8 mouse cellular contexts compared by ENCODE assay signal in the genomic region with DNA sequence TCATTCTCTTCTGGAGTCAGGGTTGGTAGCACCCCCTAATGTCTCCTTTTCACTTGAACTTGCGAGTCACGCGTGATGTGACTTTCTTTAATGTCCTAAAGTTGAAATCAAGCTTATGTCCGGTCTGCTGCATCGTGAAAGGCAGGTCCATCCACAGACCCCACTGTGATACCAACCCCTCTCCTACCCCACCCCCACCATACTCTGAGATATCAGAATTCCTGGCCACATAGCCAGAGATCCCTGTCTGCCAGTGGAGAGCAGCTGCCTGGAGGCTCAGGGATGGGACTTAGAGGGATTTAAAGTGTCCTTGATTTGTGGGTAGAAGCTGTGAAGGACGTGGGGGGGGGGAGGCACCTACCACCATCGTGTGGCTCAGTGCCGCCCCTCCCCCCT. TPM values are rescaled to one million over a fixed set of nuclear protein-coding genes. Genes with fewer than 3 reads are reported as not detected.
DNase-seq lines count a peak whose midpoint lies in the region; ATAC-seq and TF ChIP-seq lines count a peak whose summit lies in the region.

Gene Susd3, minus strand, starts transcription at position 240 of the 396 bp plus-strand sequence.

- H3ac ChIP-seq in myocyte (ENCODE audit: control insufficient read depth, insufficient read length), result no peak within 1 kb of the TSS

- no peak for TF ChIP-seq POLR2A in bone marrow, adult 2 months (IDR thresholded peaks at IDR 0.05; ENCODE audit: borderline replicate concordance, control insufficient read depth, low read depth, low read length)
- TF ChIP-seq POLR2A in myocyte (IDR thresholded peaks at IDR 0.05; ENCODE audit: insufficient read length, low read depth), result no peak

- H3K4me1 ChIP-seq in heart, embryonic 15.5 days (replicated peaks), result peaks cover 28% of the 10 kb centered on the region
- H3K4me1 ChIP-seq in bone marrow, adult 2 months (ENCODE audit: control insufficient read depth, insufficient read depth, low read length), result peaks cover 13% of the 10 kb centered on the region
- H3K4me1 ChIP-seq in intestine, embryonic 15.5 days (replicated peaks), result peaks cover 13% of the 10 kb centered on the region

- no peak for TF ChIP-seq CTCF in bone marrow, adult 2 months (IDR thresholded peaks at IDR 0.05; ENCODE audit: control insufficient read depth, insufficient read depth, low read length)

- H3K27me3 ChIP-seq in heart, embryonic 15.5 days, result peaks cover 28% of the 10 kb centered on the region
- peaks cover 22% of the 10 kb centered on the region for H3K27me3 ChIP-seq in intestine, embryonic 15.5 days (replicated peaks)
- H3K27me3 ChIP-seq in myocyte (ENCODE audit: control insufficient read depth, insufficient read depth, insufficient read length), result no peaks in the 10 kb centered on the region

- H3K9ac ChIP-seq in heart, embryonic 15.5 days, result peak within 1 kb of the TSS; percentile 51
- H3K9ac ChIP-seq in intestine, embryonic 15.5 days, result peak within 1 kb of the TSS; percentile 45

- H3K4me3 ChIP-seq in heart, embryonic 15.5 days, result peak within 1 kb of the TSS; percentile 50
- peak within 1 kb of the TSS; percentile 85 for H3K4me3 ChIP-seq in bone marrow, adult 2 months (replicated peaks; ENCODE audit: control insufficient read depth, low read depth, low read length)
- peak within 1 kb of the TSS; percentile 44 for H3K4me3 ChIP-seq in intestine, embryonic 15.5 days (replicated peaks)
- H3K4me3 ChIP-seq in myocyte, result no peak within 1 kb of the TSS

- no peaks in the 10 kb centered on the region for H3K9me3 ChIP-seq in heart, embryonic 15.5 days (replicated peaks)
- H3K9me3 ChIP-seq in intestine, embryonic 15.5 days, result no peaks in the 10 kb centered on the region

- 21% methylated on average over 6 of the region's 8 CpGs for WGBS in heart, embryonic 15.5 days
- WGBS in bone marrow, adult 2 months, result 32% methylated on average over 8 of the region's 8 CpGs
- 22% methylated on average over 8 of the region's 8 CpGs for WGBS in intestine, embryonic 15.5 days

- peak within 1 kb of the TSS; percentile 87 for H3K4me2 ChIP-seq in heart, embryonic 15.5 days
- H3K4me2 ChIP-seq in intestine, embryonic 15.5 days (replicated peaks), result peak within 1 kb of the TSS; percentile 92
- no peak within 1 kb of the TSS for H3K4me2 ChIP-seq in myocyte (ENCODE audit: low read depth)

- no peaks in the 10 kb centered on the region for H3K36me3 ChIP-seq in heart, embryonic 15.5 days
- H3K36me3 ChIP-seq in intestine, embryonic 15.5 days, result no peaks in the 10 kb centered on the region
- H3K36me3 ChIP-seq in myocyte (ENCODE audit: control insufficient read depth, insufficient read depth), result no peaks in the 10 kb centered on the region

- no peak for ATAC-seq in heart, embryonic 15.5 days (replicated peaks; ENCODE audit: insufficient number of reproducible peaks, insufficient read depth, low FRiP score, low read depth)
- no peak for ATAC-seq in intestine, embryonic 15.5 days
- no peak for ATAC-seq in erythroid progenitor cell, adult 5-6 weeks (replicated peaks; ENCODE audit: low FRiP score, poor library complexity, severe bottlenecking)

- no peaks in the 10 kb centered on the region for H3K79me2 ChIP-seq in myocyte (ENCODE audit: control insufficient read depth, insufficient read depth)

- DNase-seq in heart, postnatal 10 days, result no peak
- no peak for DNase-seq in MN1 (ENCODE audit: low spot score)
- DNase-seq in embryo, embryonic 10.5 days (ENCODE audit: low spot score), result no peak

- intact Hi-C loops in heart, postnatal 10 days (cut with DNase I), result no loop called here

- H3K27ac ChIP-seq in heart, embryonic 15.5 days, result no peak within 1 kb of the TSS
- peak within 1 kb of the TSS; percentile 69 for H3K27ac ChIP-seq in bone marrow, adult 2 months (ENCODE audit: control insufficient read depth, insufficient read depth, low read depth, low read length, poor library complexity)
- H3K27ac ChIP-seq in intestine, embryonic 15.5 days, result no peak within 1 kb of the TSS

TF ChIP-seq in myocyte, 11 proteins besides CTCF, POLR2A, EP300 and RAD21:
- TF ChIP-seq MYOD1 (IDR thresholded peaks at IDR 0.05; ENCODE audit: control insufficient read depth in 1 of 3, insufficient read length in 2 of 3, low read depth in 2 of 3) (peak in 2 of 3 experiments; percentile 3 to 18), MYOG (IDR thresholded peaks at IDR 0.05; ENCODE audit: control insufficient read depth in 1 of 3, insufficient read depth in 1 of 3, insufficient read length in 2 of 3, low read depth in 2 of 3) (peak in 1 of 3 experiments; percentile 43), USF1 (IDR thresholded peaks at IDR 0.05; ENCODE audit: low read depth) (no peak)

RNA-seq across cellular contexts. Expression of gene Susd3, which starts in this region (rescaled TPM):
- 1.6 and 2.5 TPM in 2 replicates for polyA plus RNA-seq in heart, embryonic 15.5 days (2015; fragmentation: Nextera tagmentation; extraction: Ambion mirVana)
- total RNA-seq in heart, postnatal 10 days (2021), result 1 to 10 TPM in 1 of 2 experiments, under 1 TPM in 1; 0.62 to 1.1 TPM
- polyA plus RNA-seq in bone marrow, adult 2 months (2011; ENCODE audit: insufficient read depth, insufficient read length, low replicate concordance, missing spikeins), result 3.0 and 10.2 TPM in 2 replicates
- 0.94 and 1.4 TPM in 2 replicates for polyA plus RNA-seq in intestine, embryonic 15.5 days (2015; fragmentation: Nextera tagmentation; extraction: Ambion mirVana)
- polyA plus RNA-seq in myocyte (2012; fragmentation: generic; extraction: Trizol), result 2.2 TPM
- 0.84 and 1.4 TPM in 2 replicates for total RNA-seq in erythroid progenitor cell, adult 5-6 weeks (2015; ENCODE audit: low replicate concordance)
- 2.7 and 3.9 TPM in 2 replicates for total RNA-seq in erythroid progenitor cell, adult 5-6 weeks (2017; ENCODE audit: low replicate concordance)
